Mouse (Mus musculus): ENCODE results near the gene Prss1. TPM values are rescaled to one million over a fixed set of nuclear protein-coding genes. Genes with fewer than 3 reads are reported as not detected.
"Not testable (repeated sequence)": the region's sequence is repeated elsewhere in the genome, so short reads cannot be mapped to it uniquely, and the experiment has no call there.

Gene Prss1
- not detected in 2 replicates for polyA plus RNA-seq (2016; fragmentation: Nextera tagmentation; extraction: Ambion mirVana)

- not testable (repeated sequence) for H3K4me3 ChIP-seq; H3K4me1 ChIP-seq; H3K27me3 ChIP-seq (replicated peaks; ENCODE audit: low read depth, poor library complexity, severe bottlenecking); H3K9me3 ChIP-seq; DNase-seq (ENCODE audit: low spot score); H3K27ac ChIP-seq (replicated peaks); H3K36me3 ChIP-seq (replicated peaks)
Measured at GRCm38 (mm10) chr6:41458632-41459031, at the start of gene Prss1. Prss1 (plus strand) TSS chr6:41458932.

- H3K4me1 ChIP-seq; H3K4me3 ChIP-seq; H3K27ac ChIP-seq (replicated peaks); DNase-seq (ENCODE audit: low spot score); H3K9me3 ChIP-seq; H3K27me3 ChIP-seq (replicated peaks; ENCODE audit: low read depth, poor library complexity, severe bottlenecking); H3K36me3 ChIP-seq (replicated peaks): not testable (repeated sequence)
- WGBS = 83% methylated on average over 2 of the region's 2 CpGs
Measured at GRCm38 (mm10) chr6:41442261-41442660, 16.5 kb upstream of the Prss1 start.

- H3K36me3 ChIP-seq (replicated peaks); H3K27me3 ChIP-seq (replicated peaks; ENCODE audit: low read depth, poor library complexity, severe bottlenecking); H3K4me3 ChIP-seq; DNase-seq (ENCODE audit: low spot score); H3K9me3 ChIP-seq; H3K27ac ChIP-seq (replicated peaks); H3K4me1 ChIP-seq: not testable (repeated sequence)
Measured at GRCm38 (mm10) chr6:41446045-41446444, 12.7 kb upstream of the Prss1 start, which contains the start of gene Gm10334. Gm10334 (minus strand) TSS chr6:41446145.

DNA sequence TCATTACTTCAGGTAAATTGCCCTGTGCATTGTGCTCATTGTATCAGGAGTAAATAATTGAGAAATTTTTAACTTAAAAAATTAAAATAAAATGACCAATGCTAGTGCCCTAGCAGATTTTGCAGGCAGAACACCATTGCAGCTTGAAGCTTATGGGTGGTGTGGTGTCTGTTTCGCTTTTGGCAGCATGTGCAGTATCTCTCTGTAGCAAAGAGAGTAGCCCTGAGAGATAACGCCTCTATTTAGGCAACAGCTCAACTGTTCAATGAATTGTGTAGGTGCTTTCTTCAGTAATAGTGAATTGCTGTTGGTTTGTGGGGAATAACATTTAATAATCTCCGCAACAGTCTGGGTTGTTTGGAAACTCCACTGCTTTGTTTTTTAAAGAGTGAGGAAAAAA is 40.6 kb downstream of the Prss1 start:
- no peaks in the 10 kb centered on the region for H3K27me3 ChIP-seq (replicated peaks; ENCODE audit: low read depth, poor library complexity, severe bottlenecking)
- no peak overlapping the region for H3K4me3 ChIP-seq
- WGBS = 88% methylated on average over 3 of the region's 3 CpGs
- no peaks in the 10 kb centered on the region for H3K9me3 ChIP-seq
- H3K4me1 ChIP-seq = no peaks in the 10 kb centered on the region
- H3K27ac ChIP-seq (replicated peaks) = no peak overlapping the region
- H3K36me3 ChIP-seq (replicated peaks) = no peaks in the 10 kb centered on the region
- DNase-seq (ENCODE audit: low spot score) = no peak

DNA sequence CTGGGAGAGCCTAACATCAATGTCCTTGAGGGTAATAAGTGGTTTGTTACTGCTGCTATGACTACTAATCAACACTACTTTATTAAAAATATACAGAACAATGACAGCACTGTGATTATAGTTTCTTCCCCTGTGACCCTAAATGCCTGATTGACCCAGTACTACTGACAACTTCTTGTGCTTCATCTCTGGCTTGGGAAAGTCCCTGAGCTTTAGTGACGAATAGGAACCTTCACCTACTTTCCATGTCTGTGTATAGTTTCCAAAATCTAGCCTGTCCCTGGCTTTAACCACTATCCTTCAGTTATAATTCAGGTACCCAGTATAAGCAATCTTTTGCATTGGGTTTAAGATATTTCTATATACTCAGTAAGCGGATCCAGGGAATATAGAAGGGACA is 46.2 kb downstream of the Prss1 start:
- no peak for DNase-seq (ENCODE audit: low spot score)
- WGBS = 94% methylated on average over 2 of the region's 2 CpGs
- Histone ChIP-seq H3K27ac (replicated peaks) (no peak overlapping the region), H3K36me3 (replicated peaks) (no peaks in the 10 kb centered on the region), H3K27me3 (replicated peaks; ENCODE audit: low read depth, poor library complexity, severe bottlenecking) (no peaks in the 10 kb centered on the region), H3K9me3 (no peaks in the 10 kb centered on the region), H3K4me1 (no peaks in the 10 kb centered on the region), H3K4me3 (no peak overlapping the region)

- no peaks in the 10 kb centered on the region for H3K9me3 ChIP-seq
- H3K36me3 ChIP-seq (replicated peaks) = no peaks in the 10 kb centered on the region
- H3K4me3 ChIP-seq = no peak overlapping the region
- no peaks in the 10 kb centered on the region for H3K4me1 ChIP-seq
- whole genome bisulfite sequencing = 78% methylated on average over 6 of the region's 6 CpGs
- no peak for DNase-seq (ENCODE audit: low spot score)
- H3K27ac ChIP-seq (replicated peaks) = no peak overlapping the region
- no peaks in the 10 kb centered on the region for H3K27me3 ChIP-seq (replicated peaks; ENCODE audit: low read depth, poor library complexity, severe bottlenecking)
Measured at GRCm38 (mm10) chr6:41505323-41505722, 46.6 kb downstream of the Prss1 start.

Other genes with a start within 250 kb of the Prss1 start
- gene Try4, start 156.7 kb upstream of the Prss1 start, polyA plus RNA-seq (2016; fragmentation: Nextera tagmentation; extraction: Ambion mirVana) = not detected in 2 replicates
- gene Try5, start 142.1 kb upstream of the Prss1 start, polyA plus RNA-seq (2016; fragmentation: Nextera tagmentation; extraction: Ambion mirVana) = not detected in 2 replicates
- not detected in 2 replicates for gene Try10, start 104.8 kb upstream of the Prss1 start, polyA plus RNA-seq (2016; fragmentation: Nextera tagmentation; extraction: Ambion mirVana)
- gene Prss3, start 81.3 kb upstream of the Prss1 start, polyA plus RNA-seq (2016; fragmentation: Nextera tagmentation; extraction: Ambion mirVana) = not detected in 2 replicates
- not detected in 2 replicates for gene Gm5771, start 66.6 kb upstream of the Prss1 start, polyA plus RNA-seq (2016; fragmentation: Nextera tagmentation; extraction: Ambion mirVana)
- gene Gm10334, start 12.8 kb upstream of the Prss1 start, polyA plus RNA-seq (2016; fragmentation: Nextera tagmentation; extraction: Ambion mirVana) = not detected in 2 replicates
- not detected in 2 replicates for gene Prss2, start 62.9 kb downstream of the Prss1 start, polyA plus RNA-seq (2016; fragmentation: Nextera tagmentation; extraction: Ambion mirVana)
- 16.8 and 18.3 TPM in 2 replicates for gene Ephb6, start 146.6 kb downstream of the Prss1 start, polyA plus RNA-seq (2016; fragmentation: Nextera tagmentation; extraction: Ambion mirVana)
- gene Trpv6, start 177.5 kb downstream of the Prss1 start, polyA plus RNA-seq (2016; fragmentation: Nextera tagmentation; extraction: Ambion mirVana) = 0.36 and 0.45 TPM in 2 replicates
- not detected in 2 replicates for gene Trpv5, start 221.8 kb downstream of the Prss1 start, polyA plus RNA-seq (2016; fragmentation: Nextera tagmentation; extraction: Ambion mirVana)
- gene Llcfc1, start 225.5 kb downstream of the Prss1 start, polyA plus RNA-seq (2016; fragmentation: Nextera tagmentation; extraction: Ambion mirVana) = not detected in 2 replicates
- gene Kel, start 245.4 kb downstream of the Prss1 start, polyA plus RNA-seq (2016; fragmentation: Nextera tagmentation; extraction: Ambion mirVana) = 5.8 and 6.2 TPM in 2 replicates

All from embryonic facial prominence, embryonic 10.5 days (tissue).